Mouse (Mus musculus) spleen, adult 2 months (tissue): ENCODE results near the gene Btbd19.

Experiments
- CTCF ChIP-seq: fragments of 200-500 bp; IDR thresholded peaks from 2 replicates; pipeline ENCODE4 v1.5.1; 2011; ENCODE audit warnings: mild to moderate bottlenecking, inconsistent platforms; ENCODE audit not compliant: insufficient read depth, insufficient read length, insufficient replicate concordance; ENCODE audit errors: extremely low read depth
- POLR2A ChIP-seq: fragments of 200-500 bp; IDR thresholded peaks from 2 replicates; pipeline ENCODE4 v1.6.1; 2011; ENCODE audit warnings: low read depth, low read length, inconsistent platforms

DNA sequence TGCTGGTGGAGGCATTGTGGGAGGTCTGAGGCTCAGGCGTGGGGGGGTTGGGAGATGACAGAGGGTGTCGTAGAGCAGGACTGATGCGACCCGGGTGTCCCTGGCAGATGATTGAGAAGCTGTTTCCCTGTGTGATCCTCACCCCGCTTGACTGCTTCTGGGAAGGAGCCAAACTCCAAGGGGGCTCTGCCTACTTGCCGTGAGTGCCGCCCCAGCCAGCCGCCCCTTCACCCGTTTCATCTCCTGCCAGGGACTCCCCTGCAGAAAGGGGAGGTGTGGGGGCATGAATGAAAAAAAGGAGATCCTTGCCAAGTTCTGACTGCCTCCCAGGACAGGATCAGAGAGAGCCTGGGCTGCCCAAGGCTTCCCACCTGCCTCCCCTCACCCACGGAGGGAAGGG lies 20.4 kb downstream of the Btbd19 start:
- TF ChIP-seq CTCF (no peak), POLR2A (no peak)
